Mouse (Mus musculus) stomach, postnatal 0 days (tissue): ENCODE results near the gene Fam19a3.

Experiments
- CTCF ChIP-seq: IDR thresholded peaks from 2 replicates; pipeline ENCODE4 v1.5.1; 2016; ENCODE audit warnings: antibody characterized with exemption, low read depth, mild to moderate bottlenecking, moderate library complexity
- EP300 ChIP-seq: optimal IDR thresholded peaks from 2 replicates; pipeline ENCODE3; 2016; ENCODE audit warnings: antibody characterized with exemption

DNA sequence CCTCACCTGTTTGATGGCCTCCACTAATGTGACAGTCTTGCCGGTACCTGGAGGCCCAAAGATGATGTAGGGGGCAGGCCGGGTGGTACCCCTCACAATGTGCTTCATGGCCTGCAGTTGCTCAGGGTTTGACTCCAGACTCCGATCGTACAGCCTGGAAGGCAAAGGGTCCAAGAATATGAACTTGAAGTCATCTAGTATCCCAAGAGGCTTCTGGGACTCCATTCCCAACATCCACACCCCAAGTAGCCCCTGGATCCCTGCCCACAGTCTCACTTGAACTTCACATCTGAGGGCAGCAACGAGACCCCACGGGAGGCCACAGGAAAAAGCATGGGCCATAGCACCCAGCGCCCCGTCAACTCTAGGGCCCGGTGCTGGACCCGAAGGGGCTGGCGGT is 19.0 kb upstream of the Fam19a3 start:
- TF ChIP-seq CTCF (no peak), EP300 (no peak)
